Mouse (Mus musculus) small intestine, adult 2 months (tissue): ENCODE data around the gene Olfr1220. TPM values are rescaled to one million over a fixed set of nuclear protein-coding genes. Genes with fewer than 3 reads are reported as not detected.

ENCODE experiments used
- H3K27ac ChIP-seq: fragments of 200-500 bp; 2 replicates; pipeline ENCODE4 v1.5.1; 2012; ENCODE audit warnings: low read depth, low read length, control low read depth, inconsistent platforms; ENCODE audit not compliant: insufficient read depth
- H3K27me3 ChIP-seq: fragments of 200-500 bp; 2 replicates; pipeline ENCODE4 v1.6.1; 2012; ENCODE audit warnings: mild to moderate bottlenecking, moderate library complexity, low read length, inconsistent platforms; ENCODE audit not compliant: control insufficient read depth, insufficient read depth
- H3K36me3 ChIP-seq: fragments of 200-500 bp; 2 replicates; pipeline ENCODE4 v1.6.1; 2012; ENCODE audit warnings: mild to moderate bottlenecking, low read length, control low read depth, inconsistent platforms; ENCODE audit not compliant: control insufficient read depth, insufficient read depth
- H3K4me1 ChIP-seq: fragments of 200-500 bp; 2 replicates; pipeline ENCODE4 v1.6.1; 2012; ENCODE audit warnings: low read length, inconsistent platforms, mixed read lengths; ENCODE audit not compliant: control insufficient read depth, insufficient read depth, insufficient read length
- H3K4me3 ChIP-seq: fragments of 200-500 bp; 2 replicates; pipeline ENCODE4 v1.5.1; 2012; ENCODE audit warnings: low read depth, mild to moderate bottlenecking, control low read depth, inconsistent platforms, low read length, moderate library complexity
- CTCF ChIP-seq: fragments of 200-500 bp; IDR thresholded peaks from 2 replicates; pipeline ENCODE4 v1.5.1; 2012; ENCODE audit warnings: low read depth, mild to moderate bottlenecking, control low read depth, inconsistent platforms, low read length, moderate library complexity, mixed read lengths; ENCODE audit not compliant: insufficient replicate concordance, insufficient read length; ENCODE audit errors: extremely low read depth
- POLR2A ChIP-seq: fragments of 200-500 bp; IDR thresholded peaks from 2 replicates; pipeline ENCODE4 v1.6.1; 2012; ENCODE audit warnings: low read depth, mild to moderate bottlenecking, control low read depth, inconsistent platforms, low read length, moderate library complexity
- WGBS: fragments of 180-500 bp; shearing (Covaris S2); methylation state at CpG from one replicate; pipeline ENCODE4 v1.1.7; 2018; 5-methylcytosine and 5-hydroxymethylcytosine counted together
- polyA plus RNA-seq: library from polyadenylated mRNA; depleted of rRNA; stranded (reverse); fragments of >200 nt; gene quantifications from 2 replicates; pipeline ENCODE4 v1.2.3, GENCODE M21; 2012; rRNA removed

Olfr1220 gene
- not detected in 2 replicates for polyA plus RNA-seq

- Histone ChIP-seq H3K36me3 (no peaks in the 10 kb centered on the region), H3K4me1 (no peaks in the 10 kb centered on the region), H3K4me3 (no peak within 1 kb of the TSS), H3K27ac (no peak within 1 kb of the TSS), H3K27me3 (no peaks in the 10 kb centered on the region)
- TF ChIP-seq CTCF, result no peak
- WGBS, result 59% methylated on average over 3 of the region's 3 CpGs
Measured at GRCm38 (mm10) chr2:89106735-89107134, at the start of gene Olfr1220. Gene Olfr1220, minus strand, starts transcription at chr2:89106835.

- no peak for TF ChIP-seq CTCF
- no peak for TF ChIP-seq POLR2A
- Histone ChIP-seq H3K27me3 (no peaks in the 10 kb centered on the region), H3K27ac (no peak within 1 kb of the TSS), H3K4me1 (no peaks in the 10 kb centered on the region), H3K36me3 (no peaks in the 10 kb centered on the region), H3K4me3 (no peak within 1 kb of the TSS)
- WGBS, result 60% methylated on average over 1 of the region's 1 CpGs
Measured at GRCm38 (mm10) chr2:89151460-89151859, 44.8 kb upstream of the Olfr1220 start, which contains the start of gene Olfr1223. Gene Olfr1223, minus strand, starts transcription at chr2:89151560.

GRCm38 (mm10) chr2:89132954-89133353, 26.3 kb upstream of the Olfr1220 start, which contains the start of gene Olfr1222:
Gene Olfr1222, minus strand, starts transcription at chr2:89133054.
- H3K27me3 ChIP-seq, result no peaks in the 10 kb centered on the region
- no peak within 1 kb of the TSS for H3K4me3 ChIP-seq
- H3K36me3 ChIP-seq, result no peaks in the 10 kb centered on the region
- H3K27ac ChIP-seq, result no peak within 1 kb of the TSS
- WGBS, result 66% methylated on average over 3 of the region's 3 CpGs
- no peaks in the 10 kb centered on the region for H3K4me1 ChIP-seq
- TF ChIP-seq POLR2A (no peak), CTCF (no peak)

GRCm38 (mm10) chr2:89117183-89117582, 10.5 kb upstream of the Olfr1220 start, which contains the start of gene Olfr1221:
Gene Olfr1221, minus strand, starts transcription at chr2:89117283.
- no peak for TF ChIP-seq POLR2A
- TF ChIP-seq CTCF, result no peak
- no peaks in the 10 kb centered on the region for H3K4me1 ChIP-seq
- no peak within 1 kb of the TSS for H3K27ac ChIP-seq
- H3K36me3 ChIP-seq, result no peaks in the 10 kb centered on the region
- no peak within 1 kb of the TSS for H3K4me3 ChIP-seq
- 62% methylated on average over 2 of the region's 2 CpGs for WGBS
- no peaks in the 10 kb centered on the region for H3K27me3 ChIP-seq

GRCm38 (mm10) chr2:89105651-89106050, 984 bp downstream of the Olfr1220 start:
- Histone ChIP-seq H3K27ac (no peak overlapping the region), H3K4me1 (no peaks in the 10 kb centered on the region), H3K4me3 (no peak overlapping the region), H3K36me3 (no peaks in the 10 kb centered on the region), H3K27me3 (no peaks in the 10 kb centered on the region)
- TF ChIP-seq CTCF (no peak), POLR2A (no peak)

- TF ChIP-seq CTCF (no peak), POLR2A (no peak)
- 98% methylated on average over 1 of the region's 1 CpGs for WGBS
- no peaks in the 10 kb centered on the region for H3K36me3 ChIP-seq
Measured at GRCm38 (mm10) chr2:89093848-89094247, 12.8 kb downstream of the Olfr1220 start.

GRCm38 (mm10) chr2:89083413-89083812, 23.2 kb downstream of the Olfr1220 start, which contains the start of gene Olfr1219:
Gene Olfr1219, minus strand, starts transcription at chr2:89083513.
- Histone ChIP-seq H3K36me3 (no peaks in the 10 kb centered on the region), H3K27ac (no peak within 1 kb of the TSS), H3K27me3 (no peaks in the 10 kb centered on the region), H3K4me3 (no peak within 1 kb of the TSS), H3K4me1 (no peaks in the 10 kb centered on the region)
- TF ChIP-seq POLR2A (no peak), CTCF (no peak)
- WGBS, result 52% methylated on average over 1 of the region's 1 CpGs

More at GRCm38 (mm10) chr2:89093848-89094247, 12.8 kb downstream of the Olfr1220 start:
- Histone ChIP-seq H3K4me3 (no peak overlapping the region), H3K4me1 (no peaks in the 10 kb centered on the region), H3K27me3 (no peaks in the 10 kb centered on the region), H3K27ac (no peak overlapping the region)
